Mouse (Mus musculus) E14TG2a.4 (cell line): ENCODE data around the gene Rgmb.

Experiments used
- CTCF ChIP-seq: conservative IDR thresholded peaks from 2 replicates; pipeline ENCODE4 v1.5.1; 2014; ENCODE audit warnings: low read length
- NANOG ChIP-seq: IDR thresholded peaks from 2 replicates; pipeline ENCODE4 v1.6.1; 2014; ENCODE audit warnings: borderline replicate concordance, low read length, mixed read lengths
- POU5F1 ChIP-seq: IDR thresholded peaks from 2 replicates; pipeline ENCODE4 v1.6.1; 2014; ENCODE audit warnings: low read length, borderline replicate concordance

DNA sequence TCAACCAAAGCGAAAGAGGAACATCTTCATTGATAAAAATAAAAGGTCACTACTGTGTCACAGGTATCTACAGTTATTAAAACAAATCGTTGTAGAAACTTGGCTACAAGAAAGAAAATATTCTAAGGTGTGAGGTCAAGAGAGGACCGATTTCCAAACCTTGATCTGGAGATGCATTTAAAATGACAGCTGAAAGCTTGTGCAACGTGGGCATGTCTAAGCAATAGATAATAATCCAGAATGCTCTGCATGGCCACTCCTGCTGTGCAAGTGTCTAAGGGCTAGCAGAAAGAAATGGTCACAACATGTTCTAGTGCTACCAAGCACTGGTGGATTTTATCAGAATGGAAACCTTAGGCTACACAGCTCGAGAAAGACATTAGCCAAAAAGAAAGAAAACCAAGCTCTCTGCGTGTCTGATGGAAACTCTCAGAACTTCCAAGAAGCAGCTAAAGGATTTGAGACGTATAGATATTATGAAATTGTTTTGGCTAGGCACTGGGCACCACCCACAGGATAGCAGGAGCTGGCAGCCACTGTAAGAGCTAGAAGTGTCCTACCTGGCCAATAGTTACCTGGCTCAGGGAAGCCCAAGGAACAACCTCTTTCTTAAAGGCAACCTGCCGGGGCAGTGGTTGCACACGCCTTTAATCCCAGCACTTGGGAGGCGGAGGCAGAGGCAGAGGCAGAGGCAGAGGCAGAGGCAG, 15.4 kb downstream of the Rgmb start:
- TF ChIP-seq CTCF, result no peak
- no peak for TF ChIP-seq NANOG
- no peak for TF ChIP-seq POU5F1
